Mouse (Mus musculus): ENCODE data around the gene Gm10770. TPM values are rescaled to one million over a fixed set of nuclear protein-coding genes. Genes with fewer than 3 reads are reported as not detected.
"Not testable (repeated sequence)": the region's sequence is repeated elsewhere in the genome, so short reads cannot be mapped to it uniquely, and the experiment has no call there.

Gm10770 gene
- not detected in 2 replicates for polyA plus RNA-seq (2014; fragmentation: Nextera tagmentation; extraction: Ambion mirVana)

- DNase-seq (ENCODE audit: low spot score); H3K4me2 ChIP-seq (ENCODE audit: low read length); H3K27ac ChIP-seq (ENCODE audit: low read depth, low read length); H3K9ac ChIP-seq (ENCODE audit: low read length); H3K27me3 ChIP-seq (replicated peaks; ENCODE audit: control insufficient read depth, insufficient read depth, low read length); H3K9me3 ChIP-seq (replicated peaks; ENCODE audit: control insufficient read depth, low read length); H3K4me3 ChIP-seq (ENCODE audit: low read depth, low read length); ATAC-seq; H3K36me3 ChIP-seq (ENCODE audit: control insufficient read depth, insufficient read depth, low read length); H3K4me1 ChIP-seq (ENCODE audit: control insufficient read depth, insufficient read depth, low read length): not testable (repeated sequence)
- 82% methylated on average over 4 of the region's 4 CpGs for WGBS
These were observed at the start of gene Gm10770 for GRCm38 (mm10) chr2:150179579-150179978. Gm10770 (minus strand) TSS chr2:150179679.

- ATAC-seq; H3K4me1 ChIP-seq (ENCODE audit: control insufficient read depth, insufficient read depth, low read length); H3K27me3 ChIP-seq (replicated peaks; ENCODE audit: control insufficient read depth, insufficient read depth, low read length); H3K9ac ChIP-seq (ENCODE audit: low read length); H3K36me3 ChIP-seq (ENCODE audit: control insufficient read depth, insufficient read depth, low read length); DNase-seq (ENCODE audit: low spot score); H3K27ac ChIP-seq (ENCODE audit: low read depth, low read length); H3K9me3 ChIP-seq (replicated peaks; ENCODE audit: control insufficient read depth, low read length); H3K4me3 ChIP-seq (ENCODE audit: low read depth, low read length); H3K4me2 ChIP-seq (ENCODE audit: low read length): not testable (repeated sequence)
These were observed 43.8 kb upstream of the Gm10770 start for GRCm38 (mm10) chr2:150223263-150223662.

- not testable (repeated sequence) for ATAC-seq; H3K9me3 ChIP-seq (replicated peaks; ENCODE audit: control insufficient read depth, low read length); H3K36me3 ChIP-seq (ENCODE audit: control insufficient read depth, insufficient read depth, low read length); H3K4me1 ChIP-seq (ENCODE audit: control insufficient read depth, insufficient read depth, low read length); H3K27me3 ChIP-seq (replicated peaks; ENCODE audit: control insufficient read depth, insufficient read depth, low read length); H3K27ac ChIP-seq (ENCODE audit: low read depth, low read length); DNase-seq (ENCODE audit: low spot score)
- H3K9ac ChIP-seq (ENCODE audit: low read length), result peak overlapping the region; percentile 56
- H3K4me2 ChIP-seq (ENCODE audit: low read length), result peak overlapping the region; percentile 44
- 4% methylated on average over 2 of the region's 4 CpGs for WGBS
- H3K4me3 ChIP-seq (ENCODE audit: low read depth, low read length), result peak overlapping the region; percentile 32
These were observed 38.9 kb upstream of the Gm10770 start for GRCm38 (mm10) chr2:150218363-150218725.

GRCm38 (mm10) chr2:150217600-150218362 is 38.3 kb upstream of the Gm10770 start, which contains the start of gene Zfp937:
Zfp937 (plus strand) TSS chr2:150218073.
- H3K27ac ChIP-seq (ENCODE audit: low read depth, low read length); H3K9me3 ChIP-seq (replicated peaks; ENCODE audit: control insufficient read depth, low read length); H3K27me3 ChIP-seq (replicated peaks; ENCODE audit: control insufficient read depth, insufficient read depth, low read length); H3K36me3 ChIP-seq (ENCODE audit: control insufficient read depth, insufficient read depth, low read length); H3K4me1 ChIP-seq (ENCODE audit: control insufficient read depth, insufficient read depth, low read length): not testable (repeated sequence)
- WGBS, result 2% methylated on average over 15 of the region's 15 CpGs
- Histone ChIP-seq H3K4me2 (ENCODE audit: low read length) (peak within 1 kb of the TSS; percentile 44), H3K4me3 (ENCODE audit: low read depth, low read length) (peak within 1 kb of the TSS; percentile 32), H3K9ac (ENCODE audit: low read length) (peak within 1 kb of the TSS; percentile 56)
- DNase-seq (ENCODE audit: low spot score) (peak; percentile 52), ATAC-seq (peak; percentile 100)

GRCm38 (mm10) chr2:150181570-150181999 is 2.1 kb upstream of the Gm10770 start, which contains the start of gene Gm14139:
Gm14139 (plus strand) TSS chr2:150181755.
- H3K4me3 ChIP-seq (ENCODE audit: low read depth, low read length); H3K9me3 ChIP-seq (replicated peaks; ENCODE audit: control insufficient read depth, low read length); H3K27me3 ChIP-seq (replicated peaks; ENCODE audit: control insufficient read depth, insufficient read depth, low read length); H3K4me1 ChIP-seq (ENCODE audit: control insufficient read depth, insufficient read depth, low read length); H3K27ac ChIP-seq (ENCODE audit: low read depth, low read length); ATAC-seq; DNase-seq (ENCODE audit: low spot score); H3K9ac ChIP-seq (ENCODE audit: low read length); H3K36me3 ChIP-seq (ENCODE audit: control insufficient read depth, insufficient read depth, low read length); H3K4me2 ChIP-seq (ENCODE audit: low read length): not testable (repeated sequence)
- 85% methylated on average over 7 of the region's 7 CpGs for WGBS

- H3K9ac ChIP-seq (ENCODE audit: low read length); ATAC-seq; H3K4me1 ChIP-seq (ENCODE audit: control insufficient read depth, insufficient read depth, low read length); H3K9me3 ChIP-seq (replicated peaks; ENCODE audit: control insufficient read depth, low read length); H3K4me3 ChIP-seq (ENCODE audit: low read depth, low read length); DNase-seq (ENCODE audit: low spot score); H3K27ac ChIP-seq (ENCODE audit: low read depth, low read length); H3K27me3 ChIP-seq (replicated peaks; ENCODE audit: control insufficient read depth, insufficient read depth, low read length); H3K4me2 ChIP-seq (ENCODE audit: low read length); H3K36me3 ChIP-seq (ENCODE audit: control insufficient read depth, insufficient read depth, low read length): not testable (repeated sequence)
These were observed 1.6 kb upstream of the Gm10770 start for GRCm38 (mm10) chr2:150181046-150181445.

GRCm38 (mm10) chr2:150173833-150174232 is 5.6 kb downstream of the Gm10770 start:
- DNase-seq (ENCODE audit: low spot score) (no peak), ATAC-seq (no peak)
- H3K4me1 ChIP-seq (ENCODE audit: control insufficient read depth, insufficient read depth, low read length), result no peaks in the 10 kb centered on the region

GRCm38 (mm10) chr2:150166703-150167102 is 12.8 kb downstream of the Gm10770 start:
- Histone ChIP-seq H3K4me1 (ENCODE audit: control insufficient read depth, insufficient read depth, low read length) (no peaks in the 10 kb centered on the region), H3K36me3 (ENCODE audit: control insufficient read depth, insufficient read depth, low read length) (no peaks in the 10 kb centered on the region), H3K27ac (ENCODE audit: low read depth, low read length) (no peak overlapping the region), H3K9me3 (replicated peaks; ENCODE audit: control insufficient read depth, low read length) (no peaks in the 10 kb centered on the region), H3K4me3 (ENCODE audit: low read depth, low read length) (no peak overlapping the region), H3K4me2 (ENCODE audit: low read length) (no peak overlapping the region), H3K27me3 (replicated peaks; ENCODE audit: control insufficient read depth, insufficient read depth, low read length) (no peaks in the 10 kb centered on the region), H3K9ac (ENCODE audit: low read length) (no peak overlapping the region)
- no peak for DNase-seq (ENCODE audit: low spot score)
- ATAC-seq, result no peak

More at GRCm38 (mm10) chr2:150173833-150174232, 5.6 kb downstream of the Gm10770 start:
- H3K9me3 ChIP-seq (replicated peaks; ENCODE audit: control insufficient read depth, low read length), result peaks cover 5% of the 10 kb centered on the region; the same call in 1 of the 2 replicates
- no peak overlapping the region for H3K9ac ChIP-seq (ENCODE audit: low read length)
- H3K4me3 ChIP-seq (ENCODE audit: low read depth, low read length), result no peak overlapping the region
- H3K4me2 ChIP-seq (ENCODE audit: low read length), result no peak overlapping the region
- H3K27me3 ChIP-seq (replicated peaks; ENCODE audit: control insufficient read depth, insufficient read depth, low read length), result no peaks in the 10 kb centered on the region
- H3K27ac ChIP-seq (ENCODE audit: low read depth, low read length), result no peak overlapping the region
- H3K36me3 ChIP-seq (ENCODE audit: control insufficient read depth, insufficient read depth, low read length), result no peaks in the 10 kb centered on the region

- Histone ChIP-seq H3K36me3 (ENCODE audit: control insufficient read depth, insufficient read depth, low read length) (peaks cover 3% of the 10 kb centered on the region; the same call in 1 of the 2 replicates), H3K9ac (ENCODE audit: low read length) (peak within 1 kb of the TSS; percentile 82), H3K27ac (ENCODE audit: low read depth, low read length) (peak within 1 kb of the TSS; percentile 52; the same call in 1 of the 2 replicates), H3K27me3 (replicated peaks; ENCODE audit: control insufficient read depth, insufficient read depth, low read length) (no peaks in the 10 kb centered on the region), H3K4me3 (ENCODE audit: low read depth, low read length) (peak within 1 kb of the TSS; percentile 69), H3K4me2 (ENCODE audit: low read length) (peak within 1 kb of the TSS; percentile 60), H3K4me1 (ENCODE audit: control insufficient read depth, insufficient read depth, low read length) (peaks cover 5% of the 10 kb centered on the region; the same call in 1 of the 2 replicates), H3K9me3 (replicated peaks; ENCODE audit: control insufficient read depth, low read length) (no peaks in the 10 kb centered on the region)
- DNase-seq (ENCODE audit: low spot score), result peak; percentile 98
- 0% methylated on average over 13 of the region's 13 CpGs for WGBS
- peak; percentile 100 for ATAC-seq
These were observed 43.0 kb downstream of the Gm10770 start, which contains the start of gene Zfp120 for GRCm38 (mm10) chr2:150136435-150136897. Zfp120 (minus strand) TSS chr2:150136708.

All from forebrain, embryonic 14.5 days (tissue).